Mouse (Mus musculus): ENCODE measurements around the gene Fam169a.

DNA sequence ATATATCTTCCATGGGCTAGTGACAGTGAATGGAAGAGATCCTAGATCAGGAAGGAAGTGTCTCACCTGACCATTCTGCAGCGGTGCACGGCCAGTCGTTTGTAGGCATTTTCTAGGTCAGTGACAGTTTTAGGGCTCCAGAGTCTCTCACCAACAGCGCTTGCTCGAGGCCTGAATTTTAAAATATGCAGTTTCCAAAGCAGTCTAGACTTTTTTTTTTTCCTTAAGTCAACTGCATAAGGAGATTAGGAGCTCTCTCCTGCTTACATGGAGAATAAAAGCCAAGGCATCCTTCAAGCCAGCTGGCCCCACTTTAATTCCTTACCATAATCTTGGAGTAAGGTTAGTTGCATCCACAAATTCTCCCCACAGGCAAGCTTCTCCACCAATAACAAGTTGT, 109.6 kb downstream of the Fam169a start:
- TF ChIP-seq MAFK (IDR thresholded peaks at IDR 0.05; ENCODE audit: insufficient replicate concordance, low read length) = no peak
- no peak for TF ChIP-seq MEF2A (IDR thresholded peaks at IDR 0.05; ENCODE audit: borderline replicate concordance, low read depth, low read length)
- no peak for TF ChIP-seq ETS1 (conservative IDR thresholded peaks at IDR 0.05; ENCODE audit: low read depth, low read length)
- TF ChIP-seq POLR2A (IDR thresholded peaks at IDR 0.05; ENCODE audit: low read depth, low read length) = no peak
- TF ChIP-seq ZKSCAN1 (IDR thresholded peaks at IDR 0.05; ENCODE audit: borderline replicate concordance, low read depth, low read length) = no peak
- no peak for TF ChIP-seq ZNF384 (IDR thresholded peaks at IDR 0.05; ENCODE audit: low read depth, low read length)
- no peak for TF ChIP-seq KAT2A (IDR thresholded peaks at IDR 0.05; ENCODE audit: insufficient replicate concordance, low read length)
- TF ChIP-seq E2F4 (IDR thresholded peaks at IDR 0.05; ENCODE audit: insufficient replicate concordance, low read depth, low read length) = no peak
- no peak for TF ChIP-seq CHD2 (IDR thresholded peaks at IDR 0.05; ENCODE audit: low read length)
- no peak for TF ChIP-seq PAX5 (IDR thresholded peaks at IDR 0.05; ENCODE audit: low read length)
- TF ChIP-seq CTCF (conservative IDR thresholded peaks at IDR 0.05 in 1 of 2, IDR thresholded peaks at IDR 0.05 in 1 of 2; ENCODE audit: low read depth in 2 of 2, low read length in 2 of 2) = no peak
- no peak for TF ChIP-seq EP300 (IDR thresholded peaks at IDR 0.05; ENCODE audit: low read length)
- TF ChIP-seq USF2 (conservative IDR thresholded peaks at IDR 0.05; ENCODE audit: low read depth, low read length) = no peak

All from CH12.LX (cell line).